18 mouse cellular contexts compared by ENCODE assay signal in genomic region chr6:147794351-147794750, GRCm38 (mm10).
"Had no signal": no experiment of that assay in that cellular context is flagged by ENCODE, and none has a peak within 500 bp of the region (broad histone marks: within the 10 kb centered on the region; RNA-seq: fewer than 3 reads in every experiment).

No protein-coding gene starts in this region.

- H3K27me3 ChIP-seq: liver, embryonic 13.5 days; midbrain, embryonic 12.5 days; midbrain, embryonic 15.5 days; neural tube, embryonic 12.5 days; neural tube, embryonic 15.5 days; stomach, embryonic 15.5 days had no signal

- H3K4me3 ChIP-seq: left cerebral cortex, adult 2 months; liver, embryonic 13.5 days; midbrain, embryonic 12.5 days; midbrain, embryonic 15.5 days; neural tube, embryonic 12.5 days; neural tube, embryonic 15.5 days; stomach, embryonic 15.5 days had no signal

- H3K9me3 ChIP-seq: liver, embryonic 13.5 days; midbrain, embryonic 12.5 days; midbrain, embryonic 15.5 days; neural tube, embryonic 12.5 days; neural tube, embryonic 15.5 days; stomach, embryonic 15.5 days had no signal

- H3K36me3 ChIP-seq: liver, embryonic 13.5 days; midbrain, embryonic 12.5 days; midbrain, embryonic 15.5 days; neural tube, embryonic 12.5 days; neural tube, embryonic 15.5 days; stomach, embryonic 15.5 days had no signal

- H3K4me1 ChIP-seq: liver, embryonic 13.5 days; midbrain, embryonic 12.5 days; midbrain, embryonic 15.5 days; neural tube, embryonic 12.5 days; neural tube, embryonic 15.5 days; stomach, embryonic 15.5 days had no signal

- H3K9ac ChIP-seq: liver, embryonic 13.5 days; lung, embryonic 14.5 days; midbrain, embryonic 12.5 days; midbrain, embryonic 15.5 days; neural tube, embryonic 12.5 days; neural tube, embryonic 15.5 days; stomach, embryonic 15.5 days had no signal

- H3K27ac ChIP-seq: left cerebral cortex, adult 2 months; liver, embryonic 13.5 days; midbrain, embryonic 12.5 days; midbrain, embryonic 15.5 days; neural tube, embryonic 12.5 days; neural tube, embryonic 15.5 days; stomach, embryonic 15.5 days had no signal

- H3K4me2 ChIP-seq: liver, embryonic 13.5 days; lung, embryonic 14.5 days; midbrain, embryonic 12.5 days; midbrain, embryonic 15.5 days; neural tube, embryonic 12.5 days; neural tube, embryonic 15.5 days; stomach, embryonic 15.5 days had no signal

- ATAC-seq: lung, postnatal 0 days; midbrain, embryonic 15.5 days had no signal

- DNase-seq: kidney, adult 18-20 months; kidney, adult 9 months; kidney, postnatal 14 days; kidney, postnatal 4 days; liver, embryonic 13.5 days; lung, embryonic 14.5 days; lung, postnatal 36 days; right cerebral cortex, adult 18-20 months; right cerebral cortex, postnatal 14 days; right cerebral cortex, postnatal 4 days; thymus, postnatal 25 days had no signal
